Mouse (Mus musculus): ENCODE data around the gene Zfp747.
"Not testable (repeated sequence)": the region's sequence is repeated elsewhere in the genome, so short reads cannot be mapped to it uniquely, and the experiment has no call there.

Gene Zfp747

GRCm38 (mm10) chr7:127375271-127376245, at the start of gene Zfp747:
Gene Zfp747 (minus strand): TSS chr7:127376050.
- DNase-seq (ENCODE audit: low read depth, low spot score) = peak; percentile 97

GRCm38 (mm10) chr7:127425291-127425690, 49.4 kb upstream of the Zfp747 start:
- no peak for DNase-seq (ENCODE audit: low read depth, low spot score)

- DNase-seq (ENCODE audit: low read depth, low spot score) = peak; percentile 49
Measured at GRCm38 (mm10) chr7:127422247-127422646, 46.4 kb upstream of the Zfp747 start.

- peak; percentile 97 for DNase-seq (ENCODE audit: low read depth, low spot score)
Measured at GRCm38 (mm10) chr7:127421388-127422191, 45.7 kb upstream of the Zfp747 start, which contains the start of gene Zfp688. Gene Zfp688 (minus strand): TSS chr7:127422068.

GRCm38 (mm10) chr7:127411418-127411817, 35.6 kb upstream of the Zfp747 start:
- DNase-seq (ENCODE audit: low read depth, low spot score) = no peak

GRCm38 (mm10) chr7:127406002-127406987, 30.4 kb upstream of the Zfp747 start, which contains the start of gene Zfp764:
Gene Zfp764 (minus strand): TSS chr7:127406822.
- DNase-seq (ENCODE audit: low read depth, low spot score) = peak; percentile 93

- DNase-seq (ENCODE audit: low read depth, low spot score) = not testable (repeated sequence)
Measured at GRCm38 (mm10) chr7:127404101-127404500, 28.3 kb upstream of the Zfp747 start.

GRCm38 (mm10) chr7:127402980-127403379, 27.1 kb upstream of the Zfp747 start:
- DNase-seq (ENCODE audit: low read depth, low spot score) = no peak

- DNase-seq (ENCODE audit: low read depth, low spot score) = no peak
Measured at GRCm38 (mm10) chr7:127400355-127400754, 24.5 kb upstream of the Zfp747 start.

- DNase-seq (ENCODE audit: low read depth, low spot score) = no peak
Measured at GRCm38 (mm10) chr7:127393944-127394333, 18.1 kb upstream of the Zfp747 start.

- peak; percentile 97 for DNase-seq (ENCODE audit: low read depth, low spot score)
Measured at GRCm38 (mm10) chr7:127393157-127393943, 17.5 kb upstream of the Zfp747 start, which contains the start of gene E430018J23Rik. Gene E430018J23Rik (minus strand): TSS chr7:127393629.

- DNase-seq (ENCODE audit: low read depth, low spot score) = no peak
Measured at GRCm38 (mm10) chr7:127392251-127392824, 16.5 kb upstream of the Zfp747 start.

GRCm38 (mm10) chr7:127391538-127391937, 15.7 kb upstream of the Zfp747 start:
- DNase-seq (ENCODE audit: low read depth, low spot score) = no peak

GRCm38 (mm10) chr7:127390306-127390705, 14.5 kb upstream of the Zfp747 start:
- no peak for DNase-seq (ENCODE audit: low read depth, low spot score)

GRCm38 (mm10) chr7:127388201-127388600, 12.4 kb upstream of the Zfp747 start:
- not testable (repeated sequence) for DNase-seq (ENCODE audit: low read depth, low spot score)

GRCm38 (mm10) chr7:127386641-127387392, 11.0 kb upstream of the Zfp747 start, which contains the start of gene 9130019O22Rik:
Gene 9130019O22Rik (minus strand): TSS chr7:127387166.
- peak; percentile 95 for DNase-seq (ENCODE audit: low read depth, low spot score)

GRCm38 (mm10) chr7:127385560-127385959, 9.7 kb upstream of the Zfp747 start:
- DNase-seq (ENCODE audit: low read depth, low spot score) = not testable (repeated sequence)

GRCm38 (mm10) chr7:127378310-127378921, 2.6 kb upstream of the Zfp747 start:
- no peak for DNase-seq (ENCODE audit: low read depth, low spot score)

Measured in CD4-positive, CD25-positive, alpha-beta regulatory T cell, adult 2 months (primary cell).